Mouse (Mus musculus) MEL (cell line): ENCODE data around the gene Gnl3.

Source experiments
- CHD1 ChIP-seq: IDR thresholded peaks from 2 replicates; pipeline ENCODE4 v1.6.1; 2012; ENCODE audit warnings: low read depth, mild to moderate bottlenecking, inconsistent platforms, low read length, improper control_type of control experiment
- CTCF ChIP-seq, 3 experiments: IDR thresholded peaks in 2 of 3; conservative IDR thresholded peaks in 1 of 3; 2 replicates each; pipeline ENCODE4 v1.5.1; 2011 to 2012; ENCODE audit warnings: low read length in 3 of 3, low read depth in 2 of 3, mild to moderate bottlenecking in 2 of 3, improper control_type of control experiment in 1 of 3, inconsistent platforms in 1 of 3, mixed read lengths in 1 of 3, moderate library complexity in 1 of 3; ENCODE audit not compliant: control insufficient read depth in 1 of 3, insufficient read depth in 1 of 3, poor library complexity in 1 of 3, severe bottlenecking in 1 of 3
- EP300 ChIP-seq, 2 experiments: IDR thresholded peaks; 2 replicates each; pipeline ENCODE4 v1.6.1; 2011; ENCODE audit warnings: improper control_type of control experiment in 2 of 2, low read length in 2 of 2, low read depth in 1 of 2, mild to moderate bottlenecking in 1 of 2
- GABPA ChIP-seq: IDR thresholded peaks from 2 replicates; pipeline ENCODE4 v1.6.1; 2012; ENCODE audit warnings: low read depth, mild to moderate bottlenecking, inconsistent platforms, low read length, improper control_type of control experiment, moderate library complexity
- GATA1 ChIP-seq: IDR thresholded peaks from 2 replicates; pipeline ENCODE4 v1.6.1; 2011; ENCODE audit warnings: low read depth, low read length, improper control_type of control experiment
- MAX ChIP-seq: IDR thresholded peaks from 2 replicates; pipeline ENCODE4 v1.6.1; 2011; ENCODE audit warnings: low read length, improper control_type of control experiment
- MXI1 ChIP-seq: IDR thresholded peaks from 2 replicates; pipeline ENCODE4 v1.6.1; 2011; ENCODE audit warnings: mild to moderate bottlenecking, low read depth, low read length, improper control_type of control experiment
- NRF1 ChIP-seq: IDR thresholded peaks from 2 replicates; pipeline ENCODE4 v1.6.1; 2014; ENCODE audit warnings: low read depth, mild to moderate bottlenecking, inconsistent platforms, low read length, improper control_type of control experiment, moderate library complexity; ENCODE audit not compliant: poor library complexity, insufficient read depth, severe bottlenecking
- POLR2A ChIP-seq, 2 experiments: IDR thresholded peaks; 2 replicates each; pipeline ENCODE4 v1.6.1; 2011 to 2012; ENCODE audit warnings: low read length in 2 of 2, mild to moderate bottlenecking in 2 of 2, control low read depth in 1 of 2, improper control_type of control experiment in 1 of 2, low read depth in 1 of 2, moderate library complexity in 1 of 2; ENCODE audit not compliant: control insufficient read depth in 1 of 2, insufficient read depth in 1 of 2, poor library complexity in 1 of 2
- POLR2AphosphoS2 ChIP-seq: IDR thresholded peaks from 2 replicates; pipeline ENCODE4 v1.6.1; 2011; ENCODE audit warnings: low read length, improper control_type of control experiment
- POLR2AphosphoS5 ChIP-seq: IDR thresholded peaks from 2 replicates; pipeline ENCODE4 v1.6.1; 2012; ENCODE audit warnings: low read depth, borderline replicate concordance, mild to moderate bottlenecking, inconsistent platforms, low read length, moderate library complexity, mixed read lengths
- UBTF ChIP-seq: IDR thresholded peaks from 2 replicates; pipeline ENCODE4 v1.6.1; 2012; ENCODE audit warnings: low read depth, mild to moderate bottlenecking, inconsistent platforms, low read length, improper control_type of control experiment, moderate library complexity, borderline replicate concordance; ENCODE audit not compliant: insufficient read depth
- ZC3H11A ChIP-seq: IDR thresholded peaks from 2 replicates; pipeline ENCODE4 v1.6.1; 2012; ENCODE audit warnings: low read depth, mild to moderate bottlenecking, inconsistent platforms, low read length, improper control_type of control experiment
- ZNF384 ChIP-seq: IDR thresholded peaks from 2 replicates; pipeline ENCODE4 v1.6.1; 2012; ENCODE audit warnings: low read depth, mild to moderate bottlenecking, inconsistent platforms, low read length, improper control_type of control experiment

GRCm38 (mm10) chr14:31045296-31045695, 26.3 kb upstream of the Gnl3 start:
- TF ChIP-seq POLR2AphosphoS5: no peak
- no peak for TF ChIP-seq ZNF384
- TF ChIP-seq CTCF (IDR thresholded peaks at IDR 0.05 in 2 of 3, conservative IDR thresholded peaks at IDR 0.05 in 1 of 3; ENCODE audit: control insufficient read depth in 1 of 3, insufficient read depth in 1 of 3, low read depth in 2 of 3, low read length in 3 of 3, poor library complexity in 1 of 3, severe bottlenecking in 1 of 3): no peak
- TF ChIP-seq EP300 (IDR thresholded peaks at IDR 0.05; ENCODE audit: low read depth in 1 of 2, low read length in 2 of 2): no peak
- no peak for TF ChIP-seq ZC3H11A
- TF ChIP-seq POLR2A (IDR thresholded peaks at IDR 0.05; ENCODE audit: control insufficient read depth in 1 of 2, insufficient read depth in 1 of 2, low read depth in 1 of 2, low read length in 2 of 2, poor library complexity in 1 of 2): no peak
- TF ChIP-seq GATA1: no peak
- no peak for TF ChIP-seq UBTF
- no peak for TF ChIP-seq POLR2AphosphoS2
- no peak for TF ChIP-seq MXI1
- TF ChIP-seq MAX: no peak
- TF ChIP-seq GABPA: no peak
- no peak for TF ChIP-seq CHD1
- no peak for TF ChIP-seq NRF1
